Mouse (Mus musculus) bone marrow macrophage, adult 2 months (primary cell): Measurements from ENCODE around the gene Acad10.
"Not testable (repeated sequence)": the region's sequence is repeated elsewhere in the genome, so short reads cannot be mapped to it uniquely, and the experiment has no call there.

ENCODE experiments used
- CTCF ChIP-seq: IDR thresholded peaks from 2 replicates; pipeline ENCODE4 v1.5.1; 2012; ENCODE audit warnings: low read depth, mild to moderate bottlenecking, low read length, moderate library complexity
- POLR2A ChIP-seq: IDR thresholded peaks from 2 replicates; pipeline ENCODE4 v1.6.1; 2012; ENCODE audit warnings: mild to moderate bottlenecking, low read depth, low read length, borderline replicate concordance

DNA sequence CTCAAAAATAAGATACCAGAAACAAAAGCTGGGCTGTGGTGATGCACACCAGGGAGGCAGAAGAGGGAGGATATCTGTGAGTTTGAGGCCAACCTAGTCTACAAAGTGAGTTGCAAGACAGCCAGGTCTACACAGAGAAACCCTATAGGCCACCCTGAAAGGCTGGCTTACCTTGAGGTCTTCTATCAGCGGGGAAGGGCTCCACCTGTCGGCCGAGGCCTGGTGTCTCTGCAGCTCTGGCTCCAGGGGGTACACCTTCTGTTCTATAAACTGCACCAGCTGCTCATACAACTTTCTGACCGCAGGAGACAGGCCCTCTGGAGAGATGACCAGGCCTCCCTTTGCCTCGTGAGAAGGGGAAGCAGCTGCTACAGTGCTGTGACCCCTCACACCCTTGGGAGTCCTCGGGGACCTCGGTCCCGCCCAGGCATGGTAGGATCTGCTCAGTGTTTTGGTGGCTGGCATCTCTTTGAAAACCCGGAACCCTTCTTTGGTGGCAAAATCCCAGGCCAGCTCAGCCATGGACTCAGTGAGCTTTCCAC lies 29.1 kb downstream of the Acad10 start:
- not testable (repeated sequence) for TF ChIP-seq CTCF, POLR2A
